16 mouse cellular contexts compared by ENCODE assay signal in genomic region chr1:61117535-61117934, GRCm38 (mm10).
"Had no signal": no experiment of that assay in that cellular context is flagged by ENCODE, and none has a peak within 500 bp of the region (broad histone marks: within the 10 kb centered on the region; RNA-seq: fewer than 3 reads in every experiment).

No protein-coding gene starts in this region.

- H3K27me3 ChIP-seq: liver, embryonic 13.5 days; lung, embryonic 15.5 days; megakaryocyte, embryonic 14.5 days had no signal

- H3K9ac ChIP-seq: limb, embryonic 12.5 days; liver, embryonic 13.5 days; liver, postnatal 0 days; lung, embryonic 15.5 days had no signal

- DNase-seq: kidney, adult 8-10 months; kidney, postnatal 4 days; liver; liver, embryonic 13.5 days; liver, postnatal 0 days; lung, postnatal 14 days; right cerebral cortex, adult 18-20 months; right cerebral cortex, postnatal 25 days; thymus, adult 18-20 months; thymus, postnatal 14 days had no signal

- H3K4me1 ChIP-seq: liver, embryonic 13.5 days; lung, embryonic 15.5 days; megakaryocyte, embryonic 14.5 days had no signal

- H3K9me3 ChIP-seq: limb, embryonic 12.5 days; liver, embryonic 13.5 days; lung, embryonic 15.5 days; megakaryocyte, embryonic 14.5 days had no signal

- H3K4me2 ChIP-seq: limb, embryonic 12.5 days; liver, embryonic 13.5 days; lung, embryonic 15.5 days had no signal

- ATAC-seq: liver, postnatal 0 days had no signal

- H3K4me3 ChIP-seq: layer of hippocampus, adult 2 months; limb, embryonic 12.5 days; liver, embryonic 13.5 days; lung, embryonic 15.5 days; megakaryocyte, embryonic 14.5 days had no signal

- H3K27ac ChIP-seq: kidney, postnatal 0 days; layer of hippocampus, adult 2 months; limb, embryonic 12.5 days; liver, embryonic 13.5 days; lung, embryonic 15.5 days; macrophage had no signal

- H3K36me3 ChIP-seq: limb, embryonic 12.5 days; liver, embryonic 13.5 days; lung, embryonic 15.5 days had no signal
